Mouse (Mus musculus) embryo, embryonic 10.5 days (tissue): Measurements from ENCODE around the gene Olfr1113.
"Not testable (repeated sequence)": the region's sequence is repeated elsewhere in the genome, so short reads cannot be mapped to it uniquely, and the experiment has no call there.

Experiments used
- DNase-seq: peaks from one replicate; pipeline ENCODE4 v3.0.0-alpha.2; 2015; ENCODE audit warnings: low spot score

The Olfr1113 gene

DNA sequence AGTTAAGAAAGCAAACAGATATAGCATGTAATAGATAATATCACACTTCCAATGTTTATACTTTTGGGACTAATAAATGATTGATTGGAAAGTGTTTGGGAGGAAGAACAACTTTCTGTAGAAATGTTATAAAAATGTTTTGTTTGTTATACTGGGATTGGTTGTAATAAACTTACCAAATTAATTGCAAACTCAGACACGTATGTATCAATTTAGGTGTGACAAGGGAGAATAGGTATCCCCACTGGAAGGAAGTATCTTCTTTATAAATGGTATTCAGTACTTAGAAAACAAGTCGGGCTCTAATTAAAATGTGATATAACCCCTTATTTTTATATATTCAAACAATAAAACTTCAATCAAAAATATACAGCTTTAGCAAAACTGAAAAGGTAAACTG is at the start of gene Olfr1113:
Gene Olfr1113 (plus strand): TSS at position 301 of the 400 bp plus-strand sequence.
- DNase-seq, result no peak

DNA sequence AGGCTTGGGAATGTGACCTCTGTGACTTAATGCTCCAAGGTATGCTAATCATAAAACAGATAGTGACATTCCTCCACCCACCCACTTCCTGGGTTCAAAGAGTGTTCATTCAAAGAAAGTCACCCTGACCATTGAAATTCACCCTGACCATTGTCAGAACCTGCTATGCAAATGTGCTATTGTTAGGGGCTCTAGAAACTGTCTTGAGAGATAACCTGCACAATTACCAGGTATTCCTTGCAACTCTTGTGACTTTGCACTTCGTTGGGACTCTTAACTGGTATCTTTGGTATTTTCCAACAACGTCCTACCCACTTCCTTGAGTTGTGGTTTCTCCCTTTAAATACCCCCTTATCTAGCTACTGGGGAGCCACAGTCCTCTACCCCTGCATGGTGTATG is 41.0 kb upstream of the Olfr1113 start:
- DNase-seq, result not testable (repeated sequence)

DNA sequence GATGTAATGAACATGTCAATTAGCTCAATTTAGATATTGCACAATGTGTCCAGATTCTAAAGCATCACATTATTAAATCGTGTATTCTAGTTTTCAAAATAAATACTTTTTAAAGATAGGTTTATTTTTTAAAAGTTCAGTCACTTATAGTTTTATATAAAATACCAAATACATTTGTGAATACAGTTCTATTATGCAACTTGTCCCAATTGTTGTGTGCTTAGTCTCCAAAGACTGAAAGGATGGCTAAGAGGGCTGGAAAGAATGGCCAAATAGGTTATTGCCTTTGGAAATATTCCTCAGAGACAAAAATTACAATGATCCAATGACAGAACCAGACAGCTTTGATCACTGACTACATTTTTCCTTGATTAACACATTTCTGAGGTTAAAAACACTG is 21.3 kb upstream of the Olfr1113 start, which contains the start of gene Olfr1112:
Gene Olfr1112 (plus strand): TSS at position 301 of the 400 bp plus-strand sequence.
- DNase-seq, result no peak

DNA sequence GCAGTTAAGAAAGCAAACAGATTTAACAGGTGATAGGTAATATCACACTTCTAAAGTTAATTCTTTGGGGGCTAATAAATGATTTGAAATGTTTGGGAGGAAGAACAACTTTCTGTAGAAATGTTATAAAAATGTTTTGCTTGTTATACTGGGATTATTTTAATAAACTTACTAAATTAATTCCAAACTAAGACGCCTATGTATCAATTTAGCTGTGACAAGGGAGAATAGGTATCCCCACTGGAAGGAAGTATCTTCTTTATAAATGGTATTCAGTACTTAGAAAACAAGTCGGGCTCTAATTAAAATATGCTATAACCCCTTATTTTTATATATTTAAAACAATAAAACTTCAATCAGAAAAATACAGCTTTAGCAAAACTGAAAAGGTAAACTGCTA is 38.9 kb downstream of the Olfr1113 start, which contains the start of gene Olfr1115:
Gene Olfr1115 (plus strand): TSS at position 301 of the 400 bp plus-strand sequence.
- no peak for DNase-seq
